Mouse (Mus musculus) liver, embryonic 13.5 days (tissue): Measurements from ENCODE around the gene Hspa1l. TPM values are rescaled to one million over a fixed set of nuclear protein-coding genes. Genes with fewer than 3 reads are reported as not detected.

Experiments used
- ATAC-seq: fragments of 200-750 bp; cut with Nextera tagmentation; 2 replicates; pipeline ENCODE4 v1.8.0; 2017; ENCODE audit warnings: low read depth, mild to moderate bottlenecking, moderate number of reproducible peaks, moderate library complexity
- DNase-seq: peaks from one replicate; pipeline ENCODE4 v3.0.0; 2022
- H3K27ac ChIP-seq: fragments of 300-500 bp; sonication (generic); 2 replicates; pipeline ENCODE4 v1.5.1; 2015; ENCODE audit warnings: moderate library complexity, mild to moderate bottlenecking, inconsistent platforms
- H3K27me3 ChIP-seq: fragments of 300-500 bp; sonication (generic); 2 replicates; pipeline ENCODE4 v1.6.1; 2015; ENCODE audit warnings: mild to moderate bottlenecking, inconsistent platforms
- H3K36me3 ChIP-seq: fragments of 300-500 bp; sonication (generic); 2 replicates; pipeline ENCODE4 v1.6.1; 2015; ENCODE audit warnings: mild to moderate bottlenecking, inconsistent platforms
- H3K4me1 ChIP-seq: fragments of 300-500 bp; sonication (generic); replicated peaks from 2 replicates; pipeline ENCODE4 v1.6.1; 2015; ENCODE audit warnings: inconsistent platforms
- H3K4me2 ChIP-seq: fragments of 300-500 bp; sonication (generic); 2 replicates; pipeline ENCODE4 v1.6.1; 2015; ENCODE audit warnings: inconsistent platforms, mild to moderate bottlenecking, moderate library complexity
- H3K4me3 ChIP-seq: fragments of 300-500 bp; sonication (generic); replicated peaks from 2 replicates; pipeline ENCODE4 v1.5.1; 2015; ENCODE audit warnings: mild to moderate bottlenecking, inconsistent platforms
- H3K9ac ChIP-seq: fragments of 300-500 bp; sonication (generic); 2 replicates; pipeline ENCODE4 v1.6.1; 2015; ENCODE audit warnings: mild to moderate bottlenecking, inconsistent platforms
- H3K9me3 ChIP-seq: fragments of 300-500 bp; sonication (generic); replicated peaks from 2 replicates; pipeline ENCODE4 v1.6.1; 2016; ENCODE audit warnings: inconsistent platforms
- WGBS: fragments of 180-500 bp; shearing (Covaris S2); methylation state at CpG from one replicate; pipeline ENCODE4 v1.1.7; 2015; ENCODE audit not compliant: insufficient replicate concordance; 5-methylcytosine and 5-hydroxymethylcytosine counted together
- polyA plus RNA-seq: library from polyadenylated mRNA; unstranded; fragments of >200 nt; fragmentation: Nextera tagmentation; extraction: Ambion mirVana; gene quantifications from 2 replicates; pipeline ENCODE4 v1.2.1, GENCODE M21; 2015

Gene Hspa1l
- polyA plus RNA-seq, 1 experiment from 2014 or later, result 0.10 TPM

- H3K27me3 ChIP-seq, result no peaks in the 10 kb centered on the region
- H3K4me1 ChIP-seq, result peaks cover 8% of the 10 kb centered on the region
- H3K36me3 ChIP-seq, result peaks cover 99% of the 10 kb centered on the region
- no peak overlapping the region for H3K4me3 ChIP-seq
- no peak for ATAC-seq
- WGBS, result 86% methylated on average over 7 of the region's 7 CpGs
- H3K9ac ChIP-seq, result no peak overlapping the region
- no peak overlapping the region for H3K27ac ChIP-seq
- no peaks in the 10 kb centered on the region for H3K9me3 ChIP-seq
- no peak for DNase-seq
- H3K4me2 ChIP-seq, result no peak overlapping the region
Observed at GRCm38 (mm10) chr17:35009586-35009985, 37.1 kb downstream of the Hspa1l start.

GRCm38 (mm10) chr17:35011440-35011839 lies 38.9 kb downstream of the Hspa1l start:
- Histone ChIP-seq H3K4me2 (no peak overlapping the region), H3K9ac (no peak overlapping the region), H3K27me3 (no peaks in the 10 kb centered on the region), H3K4me1 (peaks cover 14% of the 10 kb centered on the region), H3K27ac (no peak overlapping the region), H3K36me3 (peaks cover 100% of the 10 kb centered on the region), H3K9me3 (no peaks in the 10 kb centered on the region), H3K4me3 (no peak overlapping the region)
- ATAC-seq (no peak), DNase-seq (no peak)
- 95% methylated on average over 8 of the region's 8 CpGs for whole genome bisulfite sequencing

- DNase-seq, result no peak
- 85% methylated on average over 13 of the region's 13 CpGs for WGBS
- no peak for ATAC-seq
- H3K27me3 ChIP-seq, result no peaks in the 10 kb centered on the region
- peaks cover 20% of the 10 kb centered on the region for H3K4me1 ChIP-seq
- no peak overlapping the region for H3K4me3 ChIP-seq
- H3K36me3 ChIP-seq, result peaks cover 100% of the 10 kb centered on the region
- no peaks in the 10 kb centered on the region for H3K9me3 ChIP-seq
- no peak overlapping the region for H3K9ac ChIP-seq
- H3K27ac ChIP-seq, result no peak overlapping the region
- H3K4me2 ChIP-seq, result no peak overlapping the region
Observed at GRCm38 (mm10) chr17:35012430-35012829, 39.9 kb downstream of the Hspa1l start.

- ATAC-seq, result no peak
- Histone ChIP-seq H3K9me3 (no peaks in the 10 kb centered on the region), H3K4me3 (no peak overlapping the region), H3K9ac (no peak overlapping the region), H3K36me3 (peaks cover 92% of the 10 kb centered on the region), H3K27me3 (no peaks in the 10 kb centered on the region), H3K27ac (no peak overlapping the region), H3K4me1 (peaks cover 20% of the 10 kb centered on the region), H3K4me2 (no peak overlapping the region)
- DNase-seq, result no peak
- 75% methylated on average over 6 of the region's 6 CpGs for WGBS
Observed at GRCm38 (mm10) chr17:35013221-35013620, 40.7 kb downstream of the Hspa1l start.

- no peak for ATAC-seq
- Histone ChIP-seq H3K9me3 (no peaks in the 10 kb centered on the region), H3K27me3 (no peaks in the 10 kb centered on the region), H3K4me3 (no peak overlapping the region), H3K4me1 (peaks cover 20% of the 10 kb centered on the region), H3K36me3 (peaks cover 72% of the 10 kb centered on the region), H3K9ac (no peak overlapping the region), H3K27ac (no peak overlapping the region), H3K4me2 (no peak overlapping the region)
- 89% methylated on average over 16 of the region's 16 CpGs for WGBS
- DNase-seq, result no peak
Observed at GRCm38 (mm10) chr17:35015296-35015695, 42.8 kb downstream of the Hspa1l start.

GRCm38 (mm10) chr17:35016376-35016775 lies 43.9 kb downstream of the Hspa1l start, which contains the start of gene Vwa7:
TSS of gene Vwa7 (plus strand) at chr17:35016579.
- Histone ChIP-seq H3K4me1 (peaks cover 28% of the 10 kb centered on the region), H3K36me3 (peaks cover 61% of the 10 kb centered on the region), H3K9me3 (no peaks in the 10 kb centered on the region), H3K27ac (peak within 1 kb of the TSS; percentile 47), H3K9ac (no peak within 1 kb of the TSS), H3K4me2 (no peak within 1 kb of the TSS), H3K4me3 (no peak within 1 kb of the TSS), H3K27me3 (no peaks in the 10 kb centered on the region)
- 80% methylated on average over 12 of the region's 12 CpGs for WGBS
- ATAC-seq, result no peak
- DNase-seq, result no peak

GRCm38 (mm10) chr17:35016791-35017705 lies 44.5 kb downstream of the Hspa1l start:
- H3K9me3 ChIP-seq, result no peaks in the 10 kb centered on the region
- no peak overlapping the region for H3K4me3 ChIP-seq
- DNase-seq, result no peak
- H3K27me3 ChIP-seq, result no peaks in the 10 kb centered on the region
- H3K27ac ChIP-seq, result peak overlapping the region; percentile 47; the same call in 1 of the 2 replicates
- H3K9ac ChIP-seq, result no peak overlapping the region
- ATAC-seq, result 0 out of 2 replicates have a peak, but pooled peaks have one; percentile 10
- peaks cover 35% of the 10 kb centered on the region for H3K4me1 ChIP-seq
- 72% methylated on average over 10 of the region's 10 CpGs for WGBS
- H3K36me3 ChIP-seq, result peaks cover 54% of the 10 kb centered on the region
- H3K4me2 ChIP-seq, result no peak overlapping the region

GRCm38 (mm10) chr17:35017706-35018030 lies 45.2 kb downstream of the Hspa1l start:
- DNase-seq (no peak), ATAC-seq (no peak)
- peaks cover 41% of the 10 kb centered on the region for H3K4me1 ChIP-seq
- H3K4me2 ChIP-seq, result no peak overlapping the region
- H3K9me3 ChIP-seq, result no peaks in the 10 kb centered on the region
- H3K27ac ChIP-seq, result no peak overlapping the region
- H3K9ac ChIP-seq, result no peak overlapping the region
- 72% methylated on average over 14 of the region's 14 CpGs for WGBS
- H3K27me3 ChIP-seq, result no peaks in the 10 kb centered on the region
- no peak overlapping the region for H3K4me3 ChIP-seq
- H3K36me3 ChIP-seq, result peaks cover 48% of the 10 kb centered on the region

- 61% methylated on average over 3 of the region's 3 CpGs for WGBS
- H3K9me3 ChIP-seq, result no peaks in the 10 kb centered on the region
- H3K36me3 ChIP-seq, result peaks cover 43% of the 10 kb centered on the region
- peaks cover 46% of the 10 kb centered on the region for H3K4me1 ChIP-seq
- DNase-seq (no peak), ATAC-seq (no peak)
- no peak overlapping the region for H3K9ac ChIP-seq
- H3K27ac ChIP-seq, result no peak overlapping the region
- no peaks in the 10 kb centered on the region for H3K27me3 ChIP-seq
- H3K4me3 ChIP-seq, result no peak overlapping the region
- H3K4me2 ChIP-seq, result no peak overlapping the region
Observed at GRCm38 (mm10) chr17:35018171-35018570, 45.7 kb downstream of the Hspa1l start.

- ATAC-seq (no peak), DNase-seq (no peak)
- Histone ChIP-seq H3K4me2 (no peak overlapping the region), H3K4me3 (no peak overlapping the region), H3K36me3 (peaks cover 26% of the 10 kb centered on the region), H3K9ac (no peak overlapping the region), H3K9me3 (no peaks in the 10 kb centered on the region), H3K4me1 (peaks cover 60% of the 10 kb centered on the region), H3K27me3 (no peaks in the 10 kb centered on the region), H3K27ac (no peak overlapping the region)
- 79% methylated on average over 11 of the region's 11 CpGs for WGBS
Observed at GRCm38 (mm10) chr17:35019894-35020293, 47.4 kb downstream of the Hspa1l start.

- H3K4me1 ChIP-seq, result peaks cover 65% of the 10 kb centered on the region
- H3K4me3 ChIP-seq, result no peak overlapping the region
- no peak for ATAC-seq
- no peak overlapping the region for H3K9ac ChIP-seq
- no peaks in the 10 kb centered on the region for H3K9me3 ChIP-seq
- no peak overlapping the region for H3K27ac ChIP-seq
- H3K36me3 ChIP-seq, result peaks cover 19% of the 10 kb centered on the region
- H3K4me2 ChIP-seq, result no peak overlapping the region
- no peak for DNase-seq
- WGBS, result 81% methylated on average over 8 of the region's 8 CpGs
- H3K27me3 ChIP-seq, result no peaks in the 10 kb centered on the region
Observed at GRCm38 (mm10) chr17:35020551-35020950, 48.0 kb downstream of the Hspa1l start.
